Mouse (Mus musculus): ENCODE data around the gene Cadm1.

DNA sequence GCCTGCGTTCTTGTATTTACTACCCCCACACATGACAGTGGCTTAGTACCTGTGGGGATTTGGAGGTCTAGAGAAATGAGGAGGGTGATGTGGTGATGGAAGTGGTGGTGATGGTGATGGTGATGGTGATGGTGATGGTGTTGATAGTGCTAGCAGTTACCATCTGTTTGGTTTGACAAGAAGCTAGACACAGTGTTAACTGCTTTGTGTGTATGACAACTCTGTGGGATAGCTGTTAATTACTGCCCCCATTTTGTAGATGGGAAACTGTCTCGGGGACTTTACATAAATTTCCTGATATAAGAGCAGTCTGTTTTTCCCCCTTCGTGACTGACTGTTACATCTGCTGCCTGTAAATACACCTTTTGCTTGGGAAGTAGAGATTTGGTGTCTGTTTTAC is 256.7 kb downstream of the Cadm1 start:
- TF ChIP-seq USF1 (IDR thresholded peaks at IDR 0.05; ENCODE audit: low read depth) (no peak), POLR2A (IDR thresholded peaks at IDR 0.05; ENCODE audit: insufficient read length, low read depth) (no peak), MAX (IDR thresholded peaks at IDR 0.05; ENCODE audit: low read depth) (no peak), TCF12 (IDR thresholded peaks at IDR 0.05; ENCODE audit: insufficient read depth, poor library complexity, severe bottlenecking) (no peak)
